In the genomic region with DNA sequence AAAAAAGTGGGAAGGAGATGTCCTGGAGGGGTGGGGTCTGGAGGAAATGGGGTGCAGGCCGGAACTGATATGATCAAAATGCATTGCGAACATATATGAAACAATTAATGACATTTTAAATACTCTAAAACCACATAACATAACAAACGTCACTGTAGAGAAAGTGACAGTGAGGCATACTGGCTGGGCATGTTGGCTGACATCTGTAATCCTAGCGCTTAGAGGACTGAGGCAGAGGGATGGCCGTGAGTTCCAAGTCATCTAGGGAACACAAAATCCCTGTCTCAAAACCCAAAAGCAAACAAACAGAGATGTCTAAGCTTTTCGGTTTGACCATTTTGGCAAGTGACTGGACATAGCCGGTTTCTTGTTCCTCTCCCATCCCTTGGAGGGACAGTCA, we compare ENCODE assay signal across 24 mouse cellular contexts. TPM values are rescaled to one million over a fixed set of nuclear protein-coding genes. Genes with fewer than 3 reads are reported as not detected.
DNase-seq lines count a peak whose midpoint lies in the region; ATAC-seq and TF ChIP-seq lines count a peak whose summit lies in the region.
"Had no signal": no experiment of that assay in that cellular context is flagged by ENCODE, and none has a peak within 500 bp of the region (broad histone marks: within the 10 kb centered on the region; RNA-seq: fewer than 3 reads in every experiment).

No protein-coding gene starts in this region.

- DNase-seq in lung, postnatal 36 days: no peak
- no peak for DNase-seq in G1E (ENCODE audit: low spot score)
- no peak for DNase-seq in heart, postnatal 4 days
- DNase-seq: adrenal gland, adult 2 months; adrenal gland, postnatal 36 days; B cell, adult 2 months; cerebellum, adult 18-20 months; cerebellum, postnatal 14 days; gastrocnemius, postnatal 25 days; heart, adult 11 months; heart, postnatal 36 days; kidney, adult 11 months; kidney, postnatal 25 days; lung, postnatal 14 days; thymus, postnatal 4 days had no signal

- TF ChIP-seq CTCF in ES-Bruce4 (IDR thresholded peaks at IDR 0.05; ENCODE audit: low read depth, low read length): no peak
- TF ChIP-seq CTCF in G1E (IDR thresholded peaks at IDR 0.05; ENCODE audit: low read depth, low read length): no peak

- no peaks in the 10 kb centered on the region for H3K9me3 ChIP-seq in lung, embryonic 15.5 days
- H3K9me3 ChIP-seq in ES-Bruce4 (replicated peaks; ENCODE audit: control insufficient read depth, insufficient read depth, low read length, poor library complexity, severe bottlenecking): no peaks in the 10 kb centered on the region
- H3K9me3 ChIP-seq in G1E (replicated peaks): no peaks in the 10 kb centered on the region
- H3K9me3 ChIP-seq in liver, embryonic 15.5 days (replicated peaks): no peaks in the 10 kb centered on the region
- H3K9me3 ChIP-seq: hindbrain, embryonic 13.5 days; midbrain, embryonic 13.5 days had no signal

- H3K27me3 ChIP-seq in lung, embryonic 15.5 days: no peaks in the 10 kb centered on the region
- H3K27me3 ChIP-seq in ES-Bruce4 (ENCODE audit: control insufficient read depth, insufficient read depth, low read length, poor library complexity, severe bottlenecking) (no peaks in the 10 kb centered on the region), G1E (ENCODE audit: insufficient read depth, low read length) (no peaks in the 10 kb centered on the region)
- no peaks in the 10 kb centered on the region for H3K27me3 ChIP-seq in liver, embryonic 15.5 days
- H3K27me3 ChIP-seq: hindbrain, embryonic 13.5 days; midbrain, embryonic 13.5 days had no signal

- H3K27ac ChIP-seq in lung, embryonic 15.5 days: peak overlapping the region; percentile 60
- peak overlapping the region; percentile 80 for H3K27ac ChIP-seq in ES-Bruce4 (ENCODE audit: insufficient read depth, low read length)
- H3K27ac ChIP-seq in liver, embryonic 15.5 days (replicated peaks): peak overlapping the region; percentile 74
- H3K27ac ChIP-seq: hindbrain, embryonic 13.5 days had no signal

- WGBS in lung, embryonic 15.5 days: 26% methylated on average over 7 of the region's 7 CpGs
- WGBS in liver, embryonic 15.5 days (ENCODE audit: insufficient replicate concordance): 44% methylated on average over 7 of the region's 7 CpGs

- H3K36me3 ChIP-seq in lung, embryonic 15.5 days: no peaks in the 10 kb centered on the region
- H3K36me3 ChIP-seq in ES-Bruce4 (ENCODE audit: control insufficient read depth, insufficient read depth, low read length, poor library complexity, severe bottlenecking) (no peaks in the 10 kb centered on the region), G1E (replicated peaks) (peaks cover 32% of the 10 kb centered on the region)
- no peaks in the 10 kb centered on the region for H3K36me3 ChIP-seq in liver, embryonic 15.5 days (replicated peaks)
- H3K36me3 ChIP-seq: hindbrain, embryonic 13.5 days; midbrain, embryonic 13.5 days had no signal

- TF ChIP-seq EP300 in ES-Bruce4 (IDR thresholded peaks at IDR 0.05; ENCODE audit: insufficient read depth, low read depth, low read length): no peak

- H3K4me3 ChIP-seq in lung, embryonic 15.5 days: no peak overlapping the region
- H3K4me3 ChIP-seq in ES-Bruce4 (ENCODE audit: low read depth, low read length) (no peak overlapping the region), G1E (ENCODE audit: low read depth, low read length) (peak overlapping the region; percentile 23; the same call in 1 of the 2 replicates)
- no peak overlapping the region for H3K4me3 ChIP-seq in liver, embryonic 15.5 days (replicated peaks)
- H3K4me3 ChIP-seq: hindbrain, embryonic 13.5 days; midbrain, embryonic 13.5 days had no signal

- no peak overlapping the region for H3K9ac ChIP-seq in lung, embryonic 15.5 days
- H3K9ac ChIP-seq in ES-Bruce4 (ENCODE audit: low read depth, poor library complexity, severe bottlenecking): no peak overlapping the region
- no peak overlapping the region for H3K9ac ChIP-seq in liver, embryonic 15.5 days
- H3K9ac ChIP-seq: hindbrain, embryonic 13.5 days; midbrain, embryonic 13.5 days had no signal

- no peak overlapping the region for H3K4me2 ChIP-seq in lung, embryonic 15.5 days
- peak overlapping the region; percentile 49 for H3K4me2 ChIP-seq in liver, embryonic 15.5 days
- H3K4me2 ChIP-seq: heart, embryonic 11.5 days; hindbrain, embryonic 13.5 days; midbrain, embryonic 13.5 days had no signal

- no peak for TF ChIP-seq POLR2A in ES-Bruce4 (IDR thresholded peaks at IDR 0.05; ENCODE audit: insufficient read depth, low read length)

- H3K4me1 ChIP-seq in lung, embryonic 15.5 days: peaks cover 55% of the 10 kb centered on the region
- peaks cover 9% of the 10 kb centered on the region for H3K4me1 ChIP-seq in ES-Bruce4 (ENCODE audit: control insufficient read depth, insufficient read depth, low read length)
- H3K4me1 ChIP-seq in G1E (ENCODE audit: insufficient read depth, low read depth, low read length): peaks cover 83% of the 10 kb centered on the region
- peaks cover 97% of the 10 kb centered on the region for H3K4me1 ChIP-seq in liver, embryonic 15.5 days (replicated peaks)

- ATAC-seq in lung, embryonic 15.5 days (ENCODE audit: borderline replicate concordance, extremely low read depth, low FRiP score, low TSS enrichment): peak; percentile 78
- no peak for ATAC-seq in G1E (ENCODE audit: extremely low read depth, insufficient number of reproducible peaks, low FRiP score, poor library complexity, severe bottlenecking)
- no peak for ATAC-seq in liver, embryonic 15.5 days (ENCODE audit: insufficient read depth)
- ATAC-seq in inflammation-experienced regulatory T-cells, adult 6 months: no peak
- ATAC-seq: activated CD4-positive, CD25-positive, alpha-beta regulatory T cell, adult 4 months; forebrain, embryonic 14.5 days; midbrain, embryonic 13.5 days had no signal

RNA-seq across cellular contexts. Expression of gene Pitpnc1, which starts 59.7 kb away (rescaled TPM):
- 15.9 and 16.7 TPM in 2 replicates for polyA plus RNA-seq in lung, embryonic 15.5 days (2015; fragmentation: Nextera tagmentation; extraction: Ambion mirVana)
- polyA plus RNA-seq in ES-Bruce4 (2011; ENCODE audit: insufficient read depth, insufficient read length, low read depth, missing spikeins) (25.4 and 27.1 TPM in 2 replicates), G1E (2012) (9.9 and 10.1 TPM in 2 replicates)
- total RNA-seq in G1E (2014; fragmentation: Nextera tagmentation) (53.5 and 54.8 TPM in 2 replicates), G1E (2017) (27.9 and 31.5 TPM in 2 replicates)
- polyA plus RNA-seq in liver, embryonic 15.5 days (2015; fragmentation: Nextera tagmentation; extraction: Ambion mirVana): 7.0 and 7.3 TPM in 2 replicates
- 100 to 1,000 TPM in 2 of 3 experiments, 10 to 100 TPM in 1; 72.1 to 124 (median 106) TPM for polyA plus RNA-seq in inflammation-experienced regulatory T-cells, adult 6 months (2017; shearing (Covaris generic))
- total RNA-seq in heart, postnatal 4 days (2021): 10 to 100 TPM; 68.1 to 75.2 TPM
